In genomic region chr14:34673395-34674228, GRCm38 (mm10) we compare ENCODE assay signal across 7 mouse cellular contexts. TPM values are rescaled to one million over a fixed set of nuclear protein-coding genes. Genes with fewer than 3 reads are reported as not detected.
DNase-seq lines count a peak whose midpoint lies in the region; ATAC-seq lines count a peak whose summit lies in the region.

Gene Wapl, plus strand, starts transcription at chr14:34673928.

- DNase-seq in adrenal gland, postnatal 25 days, result peak; percentile 98
- DNase-seq in heart, adult 11 months, result peak; percentile 100
- peak; percentile 98 for DNase-seq in kidney, adult 18-20 months
- DNase-seq in limb, embryonic 11.5 days (ENCODE audit: low spot score), result peak; percentile 96
- peak; percentile 99 for DNase-seq in midbrain, embryonic 14.5 days
- peak; percentile 90 to 93 for DNase-seq in spleen, adult 18-20 months

- under 1% methylated on average over 87 of the region's 90 CpGs for WGBS in embryonic facial prominence, embryonic 12.5 days
- WGBS in limb, embryonic 11.5 days, result under 1% methylated on average over 68 of the region's 90 CpGs
- WGBS in midbrain, embryonic 14.5 days, result under 1% methylated on average over 87 of the region's 90 CpGs

- peak within 1 kb of the TSS; percentile 95 for H3K27ac ChIP-seq in embryonic facial prominence, embryonic 12.5 days
- peak within 1 kb of the TSS; percentile 86 for H3K27ac ChIP-seq in limb, embryonic 11.5 days (replicated peaks; ENCODE audit: low read depth, low read length)
- peak within 1 kb of the TSS; percentile 94 for H3K27ac ChIP-seq in midbrain, embryonic 14.5 days (replicated peaks; ENCODE audit: low read depth, low read length)

- peak within 1 kb of the TSS; percentile 86 for H3K4me2 ChIP-seq in embryonic facial prominence, embryonic 12.5 days (replicated peaks)
- H3K4me2 ChIP-seq in limb, embryonic 11.5 days (ENCODE audit: low read depth, severe bottlenecking), result peak within 1 kb of the TSS; percentile 66
- H3K4me2 ChIP-seq in midbrain, embryonic 14.5 days (ENCODE audit: low read length), result peak within 1 kb of the TSS; percentile 97

- no peaks in the 10 kb centered on the region for H3K27me3 ChIP-seq in embryonic facial prominence, embryonic 12.5 days
- no peaks in the 10 kb centered on the region for H3K27me3 ChIP-seq in limb, embryonic 11.5 days (ENCODE audit: control insufficient read depth, insufficient read depth, low read length)
- no peaks in the 10 kb centered on the region for H3K27me3 ChIP-seq in midbrain, embryonic 14.5 days (ENCODE audit: control insufficient read depth, insufficient read depth, low read length)

- peak within 1 kb of the TSS; percentile 98 for H3K9ac ChIP-seq in embryonic facial prominence, embryonic 12.5 days
- H3K9ac ChIP-seq in limb, embryonic 11.5 days (ENCODE audit: low read length), result peak within 1 kb of the TSS; percentile 94
- peak within 1 kb of the TSS; percentile 93 for H3K9ac ChIP-seq in midbrain, embryonic 14.5 days (replicated peaks; ENCODE audit: low read length)

- H3K9me3 ChIP-seq in embryonic facial prominence, embryonic 12.5 days, result no peaks in the 10 kb centered on the region
- H3K9me3 ChIP-seq in limb, embryonic 11.5 days (ENCODE audit: control insufficient read depth, low read length), result no peaks in the 10 kb centered on the region
- no peaks in the 10 kb centered on the region for H3K9me3 ChIP-seq in midbrain, embryonic 14.5 days (ENCODE audit: control insufficient read depth, low read length)

- peak; percentile 98 for ATAC-seq in embryonic facial prominence, embryonic 12.5 days (ENCODE audit: insufficient number of reproducible peaks, insufficient read depth, low FRiP score, low TSS enrichment)
- ATAC-seq in limb, embryonic 11.5 days (ENCODE audit: insufficient number of reproducible peaks, low FRiP score, low TSS enrichment, low read depth), result peak; percentile 98
- ATAC-seq in midbrain, embryonic 14.5 days (ENCODE audit: low FRiP score, low TSS enrichment), result peak; percentile 99

- H3K4me1 ChIP-seq in embryonic facial prominence, embryonic 12.5 days, result 0 out of 2 replicates have a peak, but pooled peaks cover 7% of the 10 kb centered on the region
- H3K4me1 ChIP-seq in limb, embryonic 11.5 days (ENCODE audit: control insufficient read depth, insufficient read depth, low read length), result no peaks in the 10 kb centered on the region; the same call in 1 of the 2 replicates
- H3K4me1 ChIP-seq in midbrain, embryonic 14.5 days (ENCODE audit: control insufficient read depth, insufficient read depth, low read length), result peaks cover 14% of the 10 kb centered on the region; the same call in 1 of the 2 replicates

- H3K36me3 ChIP-seq in embryonic facial prominence, embryonic 12.5 days, result peaks cover 9% of the 10 kb centered on the region
- H3K36me3 ChIP-seq in limb, embryonic 11.5 days (ENCODE audit: control insufficient read depth, insufficient read depth, low read length), result no peaks in the 10 kb centered on the region
- H3K36me3 ChIP-seq in midbrain, embryonic 14.5 days (ENCODE audit: control insufficient read depth, insufficient read depth, low read length), result no peaks in the 10 kb centered on the region; the same call in 1 of the 2 replicates

- peak within 1 kb of the TSS; percentile 96 for H3K4me3 ChIP-seq in embryonic facial prominence, embryonic 12.5 days
- H3K4me3 ChIP-seq in limb, embryonic 11.5 days (ENCODE audit: low read depth, low read length), result peak within 1 kb of the TSS; percentile 86
- peak within 1 kb of the TSS; percentile 98 for H3K4me3 ChIP-seq in midbrain, embryonic 14.5 days (replicated peaks; ENCODE audit: low read depth, low read length)

RNA-seq across cellular contexts. Expression of gene Wapl, which starts in this region (rescaled TPM):
- total RNA-seq in adrenal gland, postnatal 25 days (2021), result 90.8 and 92.9 TPM in 2 replicates
- polyA plus RNA-seq in embryonic facial prominence, embryonic 12.5 days (2016; fragmentation: Nextera tagmentation; extraction: Ambion mirVana), result 33.1 and 36.1 TPM in 2 replicates
- polyA plus RNA-seq in limb, embryonic 11.5 days (2014; fragmentation: Nextera tagmentation; extraction: Ambion mirVana), result 31.8 and 35.3 TPM in 2 replicates
- 17.3 and 22.7 TPM in 2 replicates for polyA plus RNA-seq in midbrain, embryonic 14.5 days (2014; fragmentation: Nextera tagmentation; extraction: Ambion mirVana)

Comparison
In these comparisons a context has a peak if more than half of its experiments do, and no peak if none do; other contexts are left out.
1. Peak in every context shown above with its lines: DNase-seq, ATAC-seq, H3K4me3 ChIP-seq and H3K27ac ChIP-seq.